Mouse (Mus musculus) kidney, embryonic 15.5 days (tissue): Measurements from ENCODE around the gene Dusp2. TPM values are rescaled to one million over a fixed set of nuclear protein-coding genes. Genes with fewer than 3 reads are reported as not detected.

Source experiments
- ATAC-seq: fragments of 200-750 bp; cut with Nextera tagmentation; replicated peaks from 2 replicates; pipeline ENCODE4 v1.8.0; 2017; ENCODE audit warnings: moderate TSS enrichment; ENCODE audit not compliant: low FRiP score
- H3K27ac ChIP-seq: fragments of 300-500 bp; sonication (generic); 2 replicates; pipeline ENCODE4 v1.5.1; 2015; ENCODE audit warnings: mild to moderate bottlenecking, inconsistent platforms
- H3K27me3 ChIP-seq: fragments of 300-500 bp; sonication (generic); 2 replicates; pipeline ENCODE4 v1.6.1; 2015; ENCODE audit warnings: inconsistent platforms
- H3K36me3 ChIP-seq: fragments of 300-500 bp; sonication (generic); 2 replicates; pipeline ENCODE4 v1.6.1; 2015; ENCODE audit warnings: inconsistent platforms
- H3K4me1 ChIP-seq: fragments of 300-500 bp; sonication (generic); 2 replicates; pipeline ENCODE4 v1.6.1; 2015; ENCODE audit warnings: inconsistent platforms
- H3K4me2 ChIP-seq: fragments of 300-500 bp; sonication (generic); 2 replicates; pipeline ENCODE4 v1.6.1; 2015; ENCODE audit warnings: moderate library complexity, mild to moderate bottlenecking, inconsistent platforms
- H3K4me3 ChIP-seq: fragments of 300-500 bp; sonication (generic); replicated peaks from 2 replicates; pipeline ENCODE4 v1.5.1; 2015; ENCODE audit warnings: mild to moderate bottlenecking, inconsistent platforms
- H3K9ac ChIP-seq: fragments of 300-500 bp; sonication (generic); 2 replicates; pipeline ENCODE4 v1.6.1; 2015; ENCODE audit warnings: mild to moderate bottlenecking, inconsistent platforms
- H3K9me3 ChIP-seq: fragments of 300-500 bp; sonication (generic); replicated peaks from 2 replicates; pipeline ENCODE4 v1.6.1; 2016; ENCODE audit warnings: inconsistent platforms
- WGBS: fragments of 180-500 bp; shearing (Covaris S2); methylation state at CpG from one replicate; pipeline ENCODE4 v1.1.7; 2015; ENCODE audit warnings: mixed read lengths; 5-methylcytosine and 5-hydroxymethylcytosine counted together
- polyA plus RNA-seq: library from polyadenylated mRNA; unstranded; fragments of >200 nt; fragmentation: Nextera tagmentation; extraction: Ambion mirVana; gene quantifications from 2 replicates; pipeline ENCODE4 v1.2.1, GENCODE M21; 2015

Gene Dusp2
- polyA plus RNA-seq, 1 experiment from 2014 or later, result 9.0 TPM

- Histone ChIP-seq H3K4me2 (no peak overlapping the region), H3K4me1 (peaks cover 33% of the 10 kb centered on the region), H3K9ac (no peak overlapping the region), H3K36me3 (no peaks in the 10 kb centered on the region), H3K27ac (peak overlapping the region; percentile 52), H3K9me3 (no peaks in the 10 kb centered on the region), H3K4me3 (no peak overlapping the region), H3K27me3 (no peaks in the 10 kb centered on the region)
- ATAC-seq, result no peak
- 61% methylated on average over 12 of the region's 12 CpGs for WGBS
Observed at GRCm38 (mm10) chr2:127328090-127328851, 7.7 kb upstream of the Dusp2 start.

DNA sequence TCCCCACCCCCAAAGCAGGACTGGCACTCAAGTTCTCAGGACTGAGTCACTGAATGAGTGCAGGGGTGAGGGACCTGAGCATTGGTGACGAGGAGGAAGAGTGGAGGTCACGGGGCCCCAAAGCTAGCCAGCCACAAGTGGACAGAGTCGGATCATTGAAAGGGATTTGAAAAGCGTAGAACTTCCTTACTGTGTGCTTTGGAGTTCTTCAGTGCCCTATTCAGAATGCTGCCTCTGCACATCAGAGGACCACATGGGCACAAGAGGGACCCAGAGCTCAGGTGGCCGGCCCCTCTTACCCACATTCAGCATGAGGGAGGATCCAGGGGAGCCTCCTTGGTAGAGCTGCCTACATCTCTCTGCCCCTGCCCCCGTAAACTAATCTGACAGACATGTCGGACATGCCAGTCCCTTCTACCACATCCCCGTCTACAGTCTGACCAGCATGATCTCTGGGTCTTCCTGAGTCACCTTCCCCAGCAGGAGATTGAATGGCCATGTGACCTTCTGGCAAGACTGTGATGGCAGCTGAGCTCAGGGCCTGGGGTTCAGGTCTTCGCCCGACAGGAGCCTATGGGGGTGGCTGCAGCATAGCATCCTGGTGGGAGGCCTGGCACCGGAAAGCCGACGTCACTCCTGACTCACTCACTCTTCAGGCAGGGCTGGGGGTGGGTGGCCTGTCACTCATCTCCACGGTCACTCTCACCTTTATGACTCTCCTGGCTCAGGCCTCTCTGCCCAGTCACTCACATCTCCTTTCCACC is 3.0 kb upstream of the Dusp2 start:
- no peak for ATAC-seq
- 80% methylated on average over 14 of the region's 14 CpGs for WGBS

GRCm38 (mm10) chr2:127333945-127334603 is 1.9 kb upstream of the Dusp2 start:
- Histone ChIP-seq H3K9me3 (no peaks in the 10 kb centered on the region), H3K27me3 (peaks cover 11% of the 10 kb centered on the region), H3K36me3 (no peaks in the 10 kb centered on the region), H3K9ac (no peak overlapping the region), H3K4me2 (no peak overlapping the region), H3K4me1 (peaks cover 51% of the 10 kb centered on the region), H3K4me3 (no peak overlapping the region), H3K27ac (peak overlapping the region; percentile 84; the same call in 1 of the 2 replicates)
- 69% methylated on average over 5 of the region's 5 CpGs for WGBS
- no peak for ATAC-seq

More for the DNA sequence above, 3.0 kb upstream of the Dusp2 start:
- Histone ChIP-seq H3K4me1 (peaks cover 58% of the 10 kb centered on the region), H3K4me2 (no peak overlapping the region), H3K9me3 (no peaks in the 10 kb centered on the region), H3K36me3 (no peaks in the 10 kb centered on the region), H3K27ac (no peak overlapping the region), H3K9ac (no peak overlapping the region), H3K27me3 (peaks cover 11% of the 10 kb centered on the region), H3K4me3 (no peak overlapping the region)

DNA sequence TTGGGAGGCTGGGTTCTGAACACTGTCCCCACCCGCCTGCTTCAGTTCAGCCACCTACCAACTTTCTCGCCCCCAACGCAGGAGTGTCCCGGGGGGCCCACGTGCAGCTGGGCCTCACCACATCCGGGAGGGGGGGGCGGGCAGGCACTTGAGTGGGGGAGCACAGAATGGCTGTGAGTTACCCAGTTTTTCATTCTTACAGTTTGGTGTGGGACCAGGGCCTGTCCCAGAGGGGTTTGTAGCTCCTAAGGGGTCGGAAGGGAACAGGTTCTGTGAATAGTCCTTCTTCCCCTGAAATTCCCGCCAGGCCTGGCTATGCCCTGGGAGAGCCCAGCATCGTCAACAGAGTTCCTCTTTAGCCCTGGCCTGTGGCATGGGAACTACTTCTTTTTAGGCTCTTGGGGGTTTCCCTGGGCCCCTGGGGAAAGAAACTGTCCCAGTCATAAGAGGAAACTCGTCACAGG is 849 bp upstream of the Dusp2 start:
- WGBS, result 34% methylated on average over 11 of the region's 11 CpGs
- Histone ChIP-seq H3K27me3 (peaks cover 11% of the 10 kb centered on the region), H3K4me3 (no peak overlapping the region), H3K27ac (peak overlapping the region; percentile 84), H3K4me1 (peaks cover 47% of the 10 kb centered on the region), H3K36me3 (no peaks in the 10 kb centered on the region), H3K9me3 (no peaks in the 10 kb centered on the region), H3K4me2 (peak overlapping the region; percentile 86), H3K9ac (no peak overlapping the region)
- ATAC-seq, result no peak

GRCm38 (mm10) chr2:127336497-127336832 is 506 bp downstream of the Dusp2 start:
- Histone ChIP-seq H3K4me1 (peaks cover 47% of the 10 kb centered on the region), H3K4me2 (peak overlapping the region; percentile 86), H3K9me3 (no peaks in the 10 kb centered on the region), H3K9ac (peak overlapping the region; percentile 52), H3K4me3 (peak overlapping the region; percentile 60), H3K36me3 (no peaks in the 10 kb centered on the region), H3K27ac (peak overlapping the region; percentile 84), H3K27me3 (peaks cover 11% of the 10 kb centered on the region)
- no peak for ATAC-seq
- 2% methylated on average over 32 of the region's 33 CpGs for WGBS

GRCm38 (mm10) chr2:127336885-127337284 is 926 bp downstream of the Dusp2 start:
- no peak overlapping the region for H3K27ac ChIP-seq
- H3K4me3 ChIP-seq, result peak overlapping the region; percentile 60
- peak overlapping the region; percentile 86 for H3K4me2 ChIP-seq
- no peak for ATAC-seq
- peaks cover 11% of the 10 kb centered on the region for H3K27me3 ChIP-seq
- H3K9me3 ChIP-seq, result no peaks in the 10 kb centered on the region
- no peaks in the 10 kb centered on the region for H3K36me3 ChIP-seq
- H3K9ac ChIP-seq, result peak overlapping the region; percentile 52
- peaks cover 47% of the 10 kb centered on the region for H3K4me1 ChIP-seq
- 36% methylated on average over 5 of the region's 5 CpGs for WGBS

DNA sequence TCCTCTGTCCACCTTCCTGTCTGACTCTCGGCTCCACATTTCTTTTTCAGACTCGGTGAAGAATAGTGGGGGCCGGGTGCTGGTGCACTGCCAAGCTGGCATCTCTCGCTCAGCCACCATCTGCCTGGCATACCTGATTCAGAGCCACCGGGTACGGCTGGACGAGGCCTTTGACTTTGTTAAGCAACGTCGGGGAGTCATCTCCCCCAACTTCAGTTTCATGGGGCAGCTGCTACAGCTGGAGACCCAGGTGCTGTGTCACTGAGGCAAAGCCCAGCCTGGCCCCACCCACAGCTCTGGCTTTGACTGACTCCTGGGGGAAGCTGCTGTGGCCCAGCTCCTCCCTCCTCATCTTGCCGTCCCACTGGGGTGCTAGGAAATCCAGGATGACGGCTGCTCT is 1.6 kb downstream of the Dusp2 start:
- H3K4me2 ChIP-seq, result peak overlapping the region; percentile 86
- no peak for ATAC-seq
- no peak overlapping the region for H3K9ac ChIP-seq
- peaks cover 11% of the 10 kb centered on the region for H3K27me3 ChIP-seq
- H3K27ac ChIP-seq, result no peak overlapping the region
- peak overlapping the region; percentile 60 for H3K4me3 ChIP-seq
- H3K36me3 ChIP-seq, result no peaks in the 10 kb centered on the region
- H3K9me3 ChIP-seq, result no peaks in the 10 kb centered on the region
- 72% methylated on average over 11 of the region's 11 CpGs for WGBS
- H3K4me1 ChIP-seq, result peaks cover 45% of the 10 kb centered on the region

- no peak overlapping the region for H3K27ac ChIP-seq
- WGBS, result 40% methylated on average over 7 of the region's 7 CpGs
- no peaks in the 10 kb centered on the region for H3K9me3 ChIP-seq
- peak overlapping the region; percentile 86 for H3K4me2 ChIP-seq
- H3K9ac ChIP-seq, result no peak overlapping the region
- ATAC-seq, result no peak
- H3K4me3 ChIP-seq, result no peak overlapping the region; the same call in 1 of the 2 replicates
- H3K4me1 ChIP-seq, result peaks cover 45% of the 10 kb centered on the region
- H3K36me3 ChIP-seq, result no peaks in the 10 kb centered on the region
- H3K27me3 ChIP-seq, result peaks cover 11% of the 10 kb centered on the region
Observed at GRCm38 (mm10) chr2:127338012-127338411, 2.1 kb downstream of the Dusp2 start.

DNA sequence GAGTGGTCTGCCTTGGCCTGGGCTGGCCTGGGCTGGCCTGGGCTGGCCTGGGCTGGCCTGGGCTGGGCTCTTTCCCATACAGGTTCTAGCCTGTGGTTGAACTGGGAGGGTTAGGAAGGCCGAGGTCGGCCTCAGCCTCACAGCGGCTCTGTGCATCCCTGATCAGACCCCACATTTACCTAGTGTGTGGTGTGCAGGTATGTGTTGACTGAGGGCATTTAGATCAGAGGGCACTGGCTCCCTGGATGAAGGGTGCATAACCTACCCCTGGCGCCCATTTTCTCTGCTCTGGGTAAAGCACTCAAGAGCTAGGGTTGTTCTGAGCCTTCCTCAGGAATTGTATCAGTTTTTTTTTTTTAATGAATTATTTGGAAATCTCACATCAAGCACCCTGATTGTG is 2.5 kb downstream of the Dusp2 start, which contains the start of gene Astl:
Gene Astl (plus strand): TSS at position 224 of the 400 bp plus-strand sequence.
- no peaks in the 10 kb centered on the region for H3K36me3 ChIP-seq
- WGBS, result 83% methylated on average over 4 of the region's 4 CpGs
- H3K4me1 ChIP-seq, result peaks cover 45% of the 10 kb centered on the region
- H3K27me3 ChIP-seq, result peaks cover 14% of the 10 kb centered on the region
- H3K4me3 ChIP-seq, result peak within 1 kb of the TSS; percentile 60
- H3K4me2 ChIP-seq, result peak within 1 kb of the TSS; percentile 86
- no peaks in the 10 kb centered on the region for H3K9me3 ChIP-seq
- ATAC-seq, result no peak
- H3K27ac ChIP-seq, result no peak within 1 kb of the TSS
- H3K9ac ChIP-seq, result no peak within 1 kb of the TSS

DNA sequence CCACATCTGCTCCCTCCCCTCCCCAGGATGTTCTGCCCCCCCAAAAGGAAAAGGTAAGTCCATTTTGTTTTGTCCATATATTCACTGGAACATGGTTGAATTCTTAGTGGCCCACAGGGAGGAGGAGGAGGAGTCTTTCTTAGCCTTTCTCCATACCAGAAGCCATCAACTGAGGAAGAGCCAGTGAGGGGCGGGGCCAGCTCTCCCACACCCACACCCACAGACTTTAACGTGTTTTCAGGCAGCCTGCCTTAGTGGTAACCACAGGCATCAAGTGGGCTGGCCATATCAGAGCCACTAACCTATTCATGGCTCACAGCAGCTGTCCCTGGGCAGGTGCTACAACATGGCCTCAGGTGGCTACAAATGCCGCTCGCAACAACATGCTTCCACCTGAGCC is 2.9 kb downstream of the Dusp2 start:
- H3K27me3 ChIP-seq, result peaks cover 14% of the 10 kb centered on the region
- H3K9me3 ChIP-seq, result no peaks in the 10 kb centered on the region
- ATAC-seq, result no peak
- no peak overlapping the region for H3K27ac ChIP-seq
- H3K4me3 ChIP-seq, result no peak overlapping the region
- H3K9ac ChIP-seq, result no peak overlapping the region
- H3K4me1 ChIP-seq, result peaks cover 42% of the 10 kb centered on the region
- H3K4me2 ChIP-seq, result no peak overlapping the region
- no peaks in the 10 kb centered on the region for H3K36me3 ChIP-seq
- 69% methylated on average over 4 of the region's 4 CpGs for WGBS

GRCm38 (mm10) chr2:127339262-127339661 is 3.3 kb downstream of the Dusp2 start:
- WGBS, result 72% methylated on average over 6 of the region's 6 CpGs
- H3K27ac ChIP-seq, result no peak overlapping the region
- ATAC-seq, result no peak

DNA sequence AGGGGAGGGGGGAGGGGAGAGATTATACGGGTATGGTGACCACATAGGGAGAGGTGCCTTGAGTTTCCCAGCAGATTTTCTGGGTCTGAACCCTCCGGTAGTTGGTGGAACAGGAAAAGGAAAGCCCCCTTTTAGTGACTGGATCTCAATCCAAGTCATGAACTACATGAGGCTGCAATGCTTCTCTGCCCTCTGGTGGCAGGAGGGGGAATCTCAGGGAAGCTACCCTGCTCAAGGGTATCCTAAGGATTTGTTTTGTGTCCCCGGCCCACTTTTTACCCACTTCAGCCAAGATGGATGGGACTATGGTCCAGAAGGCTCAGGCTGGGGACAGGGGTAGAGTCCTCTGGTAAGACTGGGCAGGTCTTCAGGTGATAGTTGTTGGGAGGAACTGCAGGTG is 5.2 kb downstream of the Dusp2 start:
- Histone ChIP-seq H3K9ac (no peak overlapping the region), H3K27me3 (peaks cover 20% of the 10 kb centered on the region), H3K4me1 (peaks cover 22% of the 10 kb centered on the region), H3K27ac (no peak overlapping the region), H3K9me3 (no peaks in the 10 kb centered on the region), H3K36me3 (no peaks in the 10 kb centered on the region), H3K4me3 (no peak overlapping the region), H3K4me2 (no peak overlapping the region)
- 0 out of 2 replicates have a peak, but pooled peaks have one; percentile 3 for ATAC-seq
- WGBS, result 7% methylated on average over 3 of the region's 3 CpGs

More at GRCm38 (mm10) chr2:127339262-127339661, 3.3 kb downstream of the Dusp2 start:
- H3K4me2 ChIP-seq, result no peak overlapping the region
- H3K4me3 ChIP-seq, result no peak overlapping the region
- H3K9me3 ChIP-seq, result no peaks in the 10 kb centered on the region
- peaks cover 38% of the 10 kb centered on the region for H3K4me1 ChIP-seq
- H3K9ac ChIP-seq, result no peak overlapping the region
- H3K27me3 ChIP-seq, result peaks cover 14% of the 10 kb centered on the region
- no peaks in the 10 kb centered on the region for H3K36me3 ChIP-seq
